Mouse (Mus musculus) cerebellum, adult 11 months (tissue): ENCODE data around the gene Pgam1.
"Not testable (repeated sequence)": the region's sequence is repeated elsewhere in the genome, so short reads cannot be mapped to it uniquely, and the experiment has no call there.

Experiments used
- DNase-seq: peaks from one replicate; pipeline ENCODE4 v3.0.0; 2022

The Pgam1 gene

GRCm38 (mm10) chr19:41911178-41912073, at the start of gene Pgam1:
Gene Pgam1, plus strand, starts transcription at chr19:41911923.
- peak; percentile 97 for DNase-seq

- DNase-seq: no peak
Observed at GRCm38 (mm10) chr19:41866707-41867106, 45.0 kb upstream of the Pgam1 start.

GRCm38 (mm10) chr19:41869296-41869695, 42.4 kb upstream of the Pgam1 start:
- DNase-seq: no peak

- not testable (repeated sequence) for DNase-seq
Observed at GRCm38 (mm10) chr19:41869946-41870345, 41.8 kb upstream of the Pgam1 start.

- no peak for DNase-seq
Observed at GRCm38 (mm10) chr19:41872285-41872684, 39.4 kb upstream of the Pgam1 start.

GRCm38 (mm10) chr19:41874356-41874755, 37.4 kb upstream of the Pgam1 start:
- DNase-seq: no peak

GRCm38 (mm10) chr19:41881842-41882241, 29.9 kb upstream of the Pgam1 start:
- DNase-seq: no peak

GRCm38 (mm10) chr19:41883882-41884281, 27.8 kb upstream of the Pgam1 start:
- no peak for DNase-seq

GRCm38 (mm10) chr19:41888191-41888590, 23.5 kb upstream of the Pgam1 start:
- DNase-seq: no peak

- DNase-seq: no peak
Observed at GRCm38 (mm10) chr19:41894959-41895358, 16.8 kb upstream of the Pgam1 start.

GRCm38 (mm10) chr19:41895460-41896318, 16.0 kb upstream of the Pgam1 start, which contains the start of gene Rrp12:
Gene Rrp12, minus strand, starts transcription at chr19:41896173.
- DNase-seq: peak; percentile 70

GRCm38 (mm10) chr19:41896319-41896711, 15.4 kb upstream of the Pgam1 start:
- no peak for DNase-seq

- DNase-seq: peak; percentile 35
Observed at GRCm38 (mm10) chr19:41898860-41899259, 12.9 kb upstream of the Pgam1 start.

- DNase-seq: no peak
Observed at GRCm38 (mm10) chr19:41900495-41901090, 11.1 kb upstream of the Pgam1 start.

- DNase-seq: no peak
Observed at GRCm38 (mm10) chr19:41901696-41902095, 10.0 kb upstream of the Pgam1 start.

- DNase-seq: no peak
Observed at GRCm38 (mm10) chr19:41902848-41903593, 8.7 kb upstream of the Pgam1 start.

- DNase-seq: no peak
Observed at GRCm38 (mm10) chr19:41905246-41905645, 6.5 kb upstream of the Pgam1 start.

- no peak for DNase-seq
Observed at GRCm38 (mm10) chr19:41906311-41907078, 5.2 kb upstream of the Pgam1 start.

GRCm38 (mm10) chr19:41907079-41907760, 4.5 kb upstream of the Pgam1 start:
- no peak for DNase-seq

- no peak for DNase-seq
Observed at GRCm38 (mm10) chr19:41908736-41909135, 3.0 kb upstream of the Pgam1 start.

- DNase-seq: no peak
Observed at GRCm38 (mm10) chr19:41910396-41910795, 1.3 kb upstream of the Pgam1 start.
